Mouse (Mus musculus) urinary bladder, postnatal 10 days (tissue): ENCODE data around the gene Tinf2.
A peak's percentile ranks its signal among the peaks of the same experiment; 100 is the strongest.

ENCODE experiments used
- DNase-seq: peaks from one replicate; pipeline ENCODE4 v3.0.0; 2022; ENCODE audit warnings: low spot score

Tinf2 gene

GRCm38 (mm10) chr14:55635523-55636007, 46.1 kb downstream of the Tinf2 start, which contains the start of gene Ipo4:
TSS of gene Ipo4 (minus strand) at chr14:55635957.
- peak; percentile 47 for DNase-seq

GRCm38 (mm10) chr14:55634874-55635522, 46.6 kb downstream of the Tinf2 start:
- no peak for DNase-seq

DNA sequence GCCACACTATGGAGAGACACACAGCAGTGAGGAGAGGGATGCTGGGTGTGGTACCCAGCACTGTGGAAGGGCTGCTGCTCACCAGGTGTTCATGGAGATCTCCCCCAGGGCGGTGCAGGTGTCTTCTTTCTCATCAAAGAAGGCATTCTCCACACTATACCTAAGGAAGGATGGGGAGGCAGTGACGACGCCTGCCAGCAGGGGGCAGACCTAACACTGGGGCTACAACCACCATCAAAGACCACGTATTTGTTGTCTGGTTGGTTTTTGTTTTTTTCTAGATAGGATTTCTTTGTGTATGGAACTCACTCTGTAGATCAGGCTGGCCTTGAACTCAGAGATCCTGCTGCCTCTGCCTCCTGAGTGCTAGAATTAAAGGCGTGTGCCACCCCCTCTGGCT, 52.3 kb downstream of the Tinf2 start:
- no peak for DNase-seq

DNA sequence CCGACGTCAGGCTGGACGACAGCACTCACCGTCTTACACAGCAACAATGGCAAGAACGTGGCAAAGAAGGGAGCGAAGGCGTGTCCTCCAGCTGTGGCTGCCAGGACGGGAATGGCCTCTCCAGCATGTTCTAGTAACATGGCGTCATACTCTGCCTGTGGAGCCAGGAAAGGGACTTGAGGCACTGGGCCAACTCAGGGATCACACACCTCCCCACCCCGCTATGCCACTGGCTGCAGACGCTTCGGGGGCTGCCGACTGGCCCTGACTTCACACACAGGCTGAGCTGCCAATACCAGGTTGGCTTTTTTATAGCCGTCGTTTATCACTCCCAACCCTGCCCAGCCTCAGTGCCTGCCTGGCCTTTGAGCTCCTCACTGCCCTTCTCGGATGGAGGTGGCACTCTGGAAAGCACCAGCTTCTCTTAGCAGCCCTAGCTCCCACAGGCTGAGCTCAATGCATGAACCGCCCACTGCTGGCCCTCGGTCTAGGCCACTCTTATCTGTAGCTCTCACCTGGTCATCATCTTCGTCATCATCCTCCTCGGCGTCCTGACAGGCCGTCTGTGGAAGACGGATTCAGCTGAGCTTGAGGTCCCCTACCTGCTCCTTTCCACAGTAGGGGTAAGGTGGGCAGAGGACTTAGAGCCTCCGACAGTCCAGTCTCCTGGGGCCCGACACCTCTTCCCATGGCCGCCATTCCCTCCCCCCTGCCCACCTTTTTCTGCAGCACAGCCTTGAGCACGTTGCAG, 53.4 kb downstream of the Tinf2 start:
- DNase-seq: no peak
